Mouse (Mus musculus) T-cell, adult 2 months (primary cell): ENCODE data around the gene Letmd1.
"Not testable (repeated sequence)": the region's sequence is repeated elsewhere in the genome, so short reads cannot be mapped to it uniquely, and the experiment has no call there.

Source experiments
- DNase-seq: peaks from one replicate; pipeline ENCODE4 v3.0.0; 2022; ENCODE audit warnings: low spot score

Gene Letmd1

GRCm38 (mm10) chr15:100451245-100451644, 17.6 kb upstream of the Letmd1 start:
- DNase-seq: no peak

- no peak for DNase-seq
Observed at GRCm38 (mm10) chr15:100452486-100452885, 16.3 kb upstream of the Letmd1 start.

GRCm38 (mm10) chr15:100456356-100456991, 12.3 kb upstream of the Letmd1 start:
- no peak for DNase-seq

GRCm38 (mm10) chr15:100457340-100457739, 11.5 kb upstream of the Letmd1 start:
- peak; percentile 75 for DNase-seq

GRCm38 (mm10) chr15:100458055-100458454, 10.8 kb upstream of the Letmd1 start:
- peak; percentile 73 for DNase-seq

- DNase-seq: peak; percentile 44
Observed at GRCm38 (mm10) chr15:100460942-100461341, 7.9 kb upstream of the Letmd1 start.

- no peak for DNase-seq
Observed at GRCm38 (mm10) chr15:100461646-100462045, 7.2 kb upstream of the Letmd1 start.

- no peak for DNase-seq
Observed at GRCm38 (mm10) chr15:100462086-100462485, 6.7 kb upstream of the Letmd1 start.

- peak; percentile 73 for DNase-seq
Observed at GRCm38 (mm10) chr15:100463712-100464111, 5.1 kb upstream of the Letmd1 start.

- no peak for DNase-seq
Observed at GRCm38 (mm10) chr15:100465432-100465831, 3.4 kb upstream of the Letmd1 start.

- DNase-seq: no peak
Observed at GRCm38 (mm10) chr15:100467738-100468137, 1.1 kb upstream of the Letmd1 start.

GRCm38 (mm10) chr15:100469189-100469545, 344 bp downstream of the Letmd1 start:
- no peak for DNase-seq

GRCm38 (mm10) chr15:100470037-100470436, 1.2 kb downstream of the Letmd1 start:
- no peak for DNase-seq

- DNase-seq: no peak
Observed at GRCm38 (mm10) chr15:100473926-100474503, 5.2 kb downstream of the Letmd1 start.

- peak; percentile 57 for DNase-seq
Observed at GRCm38 (mm10) chr15:100478351-100478750, 9.5 kb downstream of the Letmd1 start.

- no peak for DNase-seq
Observed at GRCm38 (mm10) chr15:100478925-100479324, 10.1 kb downstream of the Letmd1 start.

- no peak for DNase-seq
Observed at GRCm38 (mm10) chr15:100485576-100485975, 16.8 kb downstream of the Letmd1 start.

- DNase-seq: no peak
Observed at GRCm38 (mm10) chr15:100486450-100486849, 17.6 kb downstream of the Letmd1 start.

GRCm38 (mm10) chr15:100487050-100487449, 18.2 kb downstream of the Letmd1 start:
- no peak for DNase-seq

GRCm38 (mm10) chr15:100488297-100488696, 19.5 kb downstream of the Letmd1 start:
- not testable (repeated sequence) for DNase-seq

GRCm38 (mm10) chr15:100489263-100489662, 20.4 kb downstream of the Letmd1 start:
- DNase-seq: no peak

- no peak for DNase-seq
Observed at GRCm38 (mm10) chr15:100491966-100492365, 23.1 kb downstream of the Letmd1 start.

GRCm38 (mm10) chr15:100494647-100495046, 25.8 kb downstream of the Letmd1 start:
- no peak for DNase-seq

GRCm38 (mm10) chr15:100495102-100495501, 26.3 kb downstream of the Letmd1 start, which contains the start of gene Csrnp2:
TSS of gene Csrnp2 (minus strand) at chr15:100495488.
- DNase-seq: peak; percentile 82
